Mouse (Mus musculus): Measurements from ENCODE around the gene Echdc3.

- no peak for TF ChIP-seq GATA1 (IDR thresholded peaks at IDR 0.05; ENCODE audit: borderline replicate concordance, low read length)
- no peak for TF ChIP-seq FLI1 (IDR thresholded peaks at IDR 0.05; ENCODE audit: low read length)
Measured at GRCm38 (mm10) chr2:6157635-6158034, 55.2 kb downstream of the Echdc3 start.
